Mouse (Mus musculus): ENCODE data around the gene Adamts10.

Adamts10 gene

GRCm38 (mm10) chr17:33554536-33554935 is 30.5 kb downstream of the Adamts10 start:
- no peak for DNase-seq (ENCODE audit: low spot score)

- no peak for DNase-seq (ENCODE audit: low spot score)
Observed at GRCm38 (mm10) chr17:33555223-33555855, 31.3 kb downstream of the Adamts10 start, which contains the start of gene Myo1f. Gene Myo1f, plus strand, starts transcription at chr17:33555707.

DNA sequence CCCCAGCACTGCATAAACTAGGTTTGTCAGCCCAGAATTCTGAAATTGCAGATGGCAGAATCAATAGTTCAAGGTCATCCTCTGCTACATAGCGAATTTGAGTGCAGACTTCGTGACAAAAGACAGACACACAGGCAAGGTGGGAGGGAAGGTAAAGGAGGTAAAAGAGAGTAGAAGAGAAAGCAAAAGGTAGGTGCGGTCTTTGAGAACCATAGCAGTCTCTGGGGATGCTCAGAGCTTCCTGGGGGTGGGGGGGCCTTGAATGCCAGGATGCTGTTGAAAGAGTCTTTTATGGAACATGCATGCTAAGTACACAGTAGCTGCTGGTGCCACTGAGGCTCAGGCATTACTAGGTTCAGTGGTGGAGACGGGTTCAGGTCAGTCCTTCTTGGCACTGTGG is 33.9 kb downstream of the Adamts10 start:
- no peak for DNase-seq (ENCODE audit: low spot score)

DNA sequence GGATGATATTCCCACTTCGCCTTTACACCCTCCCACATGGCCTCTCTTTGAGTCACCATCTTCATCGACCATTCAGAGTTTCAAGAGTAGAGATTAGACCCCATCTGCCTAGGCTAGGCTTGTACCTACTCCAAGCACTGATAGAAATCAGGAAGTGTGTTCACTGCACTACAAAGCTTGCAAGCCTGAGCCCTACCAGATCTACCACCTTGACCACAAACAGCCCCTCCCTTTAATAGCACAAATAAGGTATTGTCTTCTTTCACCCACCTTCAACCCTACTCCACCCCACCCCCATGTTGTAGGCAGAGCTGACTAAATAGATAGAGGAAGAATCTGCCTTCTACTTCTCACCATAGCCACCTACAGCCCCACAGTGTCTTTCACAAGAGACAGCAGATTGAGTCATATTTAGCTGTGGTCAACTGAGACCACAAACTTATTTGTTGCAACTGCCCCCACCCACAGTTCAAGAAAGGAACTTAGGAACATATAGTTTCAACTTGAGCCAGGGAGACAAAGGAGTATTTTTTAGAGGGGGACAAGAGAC is 39.6 kb downstream of the Adamts10 start:
- DNase-seq (ENCODE audit: low spot score) = no peak

DNA sequence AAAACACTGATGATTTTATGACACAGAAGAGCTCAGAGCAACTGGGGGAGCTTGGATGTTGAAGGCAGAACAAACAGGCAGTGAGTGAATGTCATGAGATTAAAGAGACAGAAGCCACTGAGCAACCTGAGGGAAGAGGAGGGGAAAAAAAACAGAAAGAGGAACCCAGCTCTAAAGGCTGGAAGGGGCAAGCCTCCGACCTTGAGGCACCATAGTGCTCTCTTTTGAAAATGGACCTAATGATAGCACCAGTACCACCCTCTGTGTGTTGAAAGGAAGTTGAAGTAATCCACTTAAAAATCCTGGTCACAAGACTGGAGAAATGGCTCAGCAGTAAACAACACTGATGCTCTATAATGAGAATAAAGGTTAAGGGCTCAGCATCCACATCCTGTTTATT is 40.6 kb downstream of the Adamts10 start:
- no peak for DNase-seq (ENCODE audit: low spot score)

DNA sequence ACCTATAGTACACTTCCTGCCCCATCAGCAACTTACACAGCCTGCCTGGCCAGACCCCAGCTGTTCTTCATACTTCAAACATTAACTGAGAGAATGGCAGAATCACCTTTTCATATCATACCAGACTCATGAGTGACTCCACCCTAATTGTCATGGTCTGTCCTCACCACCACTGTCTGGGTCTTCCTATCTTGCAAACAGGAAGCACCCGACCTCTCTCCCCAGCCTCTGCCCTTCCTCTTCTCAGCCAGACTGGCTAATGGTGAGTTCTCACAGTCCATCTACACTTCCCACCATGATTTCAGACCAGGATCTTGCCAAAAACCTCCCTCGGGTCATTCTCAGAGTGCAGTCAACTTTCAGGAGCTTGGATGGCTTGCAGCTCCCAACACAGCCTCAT is 42.2 kb downstream of the Adamts10 start:
- no peak for DNase-seq (ENCODE audit: low spot score)

DNA sequence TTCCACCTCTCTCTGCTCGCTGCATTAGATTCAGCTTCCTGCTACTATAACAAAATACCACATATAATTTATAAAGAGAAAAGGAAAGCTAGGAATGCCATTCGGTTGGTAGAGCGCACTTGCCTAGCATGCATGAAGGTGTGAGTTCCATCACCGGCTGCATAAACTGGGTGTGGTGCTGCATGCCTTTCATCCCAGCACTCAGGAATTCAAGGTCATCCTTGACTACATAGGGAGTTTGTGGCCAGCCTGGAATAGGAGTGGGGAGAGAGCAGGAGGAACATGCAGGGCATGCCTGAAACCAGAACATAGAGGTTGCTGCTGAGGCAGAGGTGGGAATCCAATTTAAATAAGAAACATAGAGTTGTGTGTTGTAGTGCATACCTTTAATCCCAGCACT is 60.1 kb downstream of the Adamts10 start:
- DNase-seq (ENCODE audit: low spot score) = no peak

DNA sequence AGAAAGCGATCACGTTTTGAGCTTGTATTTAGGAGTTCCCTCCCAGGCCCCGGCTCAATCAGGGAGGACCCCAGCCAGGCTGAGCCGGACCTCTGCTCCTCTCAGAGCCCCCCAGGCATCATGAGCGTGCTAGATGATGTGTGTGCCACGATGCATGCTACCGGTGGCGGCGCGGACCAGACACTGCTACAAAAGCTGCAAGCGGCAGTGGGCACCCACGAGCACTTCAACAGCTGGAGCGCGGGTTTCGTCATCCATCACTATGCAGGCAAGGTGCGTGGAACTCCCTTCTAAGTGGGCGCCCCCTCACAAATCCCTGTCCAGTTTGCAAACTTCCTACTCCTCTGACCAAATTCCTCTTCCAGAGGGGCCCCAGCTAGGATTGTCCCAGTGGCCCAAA is 62.0 kb downstream of the Adamts10 start:
- DNase-seq (ENCODE audit: low spot score) = no peak

GRCm38 (mm10) chr17:33597271-33597670 is 73.3 kb downstream of the Adamts10 start:
- DNase-seq (ENCODE audit: low spot score) = no peak

- DNase-seq (ENCODE audit: low spot score) = no peak
Observed at GRCm38 (mm10) chr17:33598506-33598905, 74.5 kb downstream of the Adamts10 start.

GRCm38 (mm10) chr17:33599836-33600475 is 76.0 kb downstream of the Adamts10 start:
- DNase-seq (ENCODE audit: low spot score) = no peak

- DNase-seq (ENCODE audit: low spot score) = no peak
Observed at GRCm38 (mm10) chr17:33600831-33601230, 76.8 kb downstream of the Adamts10 start.

- DNase-seq (ENCODE audit: low spot score) = no peak
Observed at GRCm38 (mm10) chr17:33601947-33602346, 77.9 kb downstream of the Adamts10 start.
